Mouse (Mus musculus) c-Kit-negative CD71-positive TER-119-positive erythroid progenitor cells, embryonic 14.5 days (primary cell): Measurements from ENCODE around the gene Slitrk6.

Experiments used
- DNase-seq: peaks from one replicate; pipeline ENCODE4 v3.0.0-alpha.2; 2013; ENCODE audit warnings: low read depth, low spot score

Gene Slitrk6

GRCm38 (mm10) chr14:110754484-110755307, at the start of gene Slitrk6:
TSS of gene Slitrk6 (minus strand) at chr14:110755149.
- no peak for DNase-seq

GRCm38 (mm10) chr14:110777546-110777945, 22.6 kb upstream of the Slitrk6 start:
- no peak for DNase-seq

GRCm38 (mm10) chr14:110770694-110771093, 15.7 kb upstream of the Slitrk6 start:
- DNase-seq, result no peak

- no peak for DNase-seq
Measured at GRCm38 (mm10) chr14:110762588-110763220, 7.8 kb upstream of the Slitrk6 start.

- no peak for DNase-seq
Measured at GRCm38 (mm10) chr14:110760909-110761308, 6.0 kb upstream of the Slitrk6 start.

- no peak for DNase-seq
Measured at GRCm38 (mm10) chr14:110755308-110755650, 330 bp upstream of the Slitrk6 start.

- DNase-seq, result no peak
Measured at GRCm38 (mm10) chr14:110739861-110740260, 15.1 kb downstream of the Slitrk6 start.

GRCm38 (mm10) chr14:110739368-110739767, 15.6 kb downstream of the Slitrk6 start:
- DNase-seq, result no peak

- DNase-seq, result no peak
Measured at GRCm38 (mm10) chr14:110728344-110728910, 26.5 kb downstream of the Slitrk6 start.

GRCm38 (mm10) chr14:110724026-110724576, 30.8 kb downstream of the Slitrk6 start:
- no peak for DNase-seq
